Mouse (Mus musculus) layer of hippocampus, adult 18-20 months (tissue): ENCODE results near the gene Gid8. TPM values are rescaled to one million over a fixed set of nuclear protein-coding genes. Genes with fewer than 3 reads are reported as not detected.
"Not testable (repeated sequence)": the region's sequence is repeated elsewhere in the genome, so short reads cannot be mapped to it uniquely, and the experiment has no call there.

Experiments
- DNase-seq, 2 experiments: peaks; one replicate each; pipeline ENCODE4 v3.0.0; 2022; ENCODE audit warnings: low spot score in 2 of 2
- total RNA-seq, 2 experiments: library from RNA; stranded (reverse); gene quantifications; 2 replicates each; pipeline ENCODE4 v1.2.3; 2021

Gid8 gene
- total RNA-seq, 2 experiments from 2014 or later: 58.6 to 61.5 TPM

DNA sequence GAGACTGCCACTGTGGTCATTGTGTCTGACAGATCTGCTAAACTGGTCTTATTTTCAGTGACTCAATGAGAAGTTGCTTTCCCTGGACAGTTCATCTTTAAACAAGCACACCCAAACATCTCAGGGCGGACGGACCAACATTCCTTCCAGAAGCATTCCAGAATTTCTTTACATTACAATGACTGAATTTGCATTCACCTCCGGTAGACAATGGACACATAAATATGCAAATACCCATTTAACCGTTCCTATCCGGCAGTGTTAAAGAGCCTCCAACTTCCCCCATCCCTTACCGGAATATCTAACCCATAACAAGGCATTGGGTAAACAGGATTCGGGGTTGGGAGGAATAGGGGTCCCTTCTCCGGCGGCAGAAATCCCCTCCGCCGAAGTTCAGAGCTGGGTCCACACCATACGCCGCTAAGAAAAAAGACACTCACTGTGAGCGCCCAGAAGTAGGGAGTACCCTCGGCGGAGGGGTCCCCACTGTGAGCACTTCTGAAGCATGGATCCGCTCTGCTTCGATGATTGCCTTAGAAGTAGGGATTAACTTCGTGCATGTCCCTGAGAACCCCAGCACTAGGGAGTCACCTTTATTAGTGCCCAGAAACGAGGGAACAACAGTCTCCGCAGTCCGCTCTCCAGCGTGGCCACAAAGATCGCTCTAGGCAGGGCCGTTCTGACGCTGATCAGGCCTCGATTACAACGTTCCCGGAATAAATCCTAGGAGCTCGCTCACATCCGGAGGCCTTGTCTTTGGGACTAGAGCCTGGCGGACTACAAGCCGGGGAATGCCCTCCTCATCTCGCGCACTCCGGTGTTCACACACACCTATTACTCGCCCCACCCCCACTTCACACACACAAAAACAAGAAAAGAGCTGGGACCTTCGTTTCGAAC is 644 bp upstream of the Gid8 start:
- DNase-seq: no peak

DNA sequence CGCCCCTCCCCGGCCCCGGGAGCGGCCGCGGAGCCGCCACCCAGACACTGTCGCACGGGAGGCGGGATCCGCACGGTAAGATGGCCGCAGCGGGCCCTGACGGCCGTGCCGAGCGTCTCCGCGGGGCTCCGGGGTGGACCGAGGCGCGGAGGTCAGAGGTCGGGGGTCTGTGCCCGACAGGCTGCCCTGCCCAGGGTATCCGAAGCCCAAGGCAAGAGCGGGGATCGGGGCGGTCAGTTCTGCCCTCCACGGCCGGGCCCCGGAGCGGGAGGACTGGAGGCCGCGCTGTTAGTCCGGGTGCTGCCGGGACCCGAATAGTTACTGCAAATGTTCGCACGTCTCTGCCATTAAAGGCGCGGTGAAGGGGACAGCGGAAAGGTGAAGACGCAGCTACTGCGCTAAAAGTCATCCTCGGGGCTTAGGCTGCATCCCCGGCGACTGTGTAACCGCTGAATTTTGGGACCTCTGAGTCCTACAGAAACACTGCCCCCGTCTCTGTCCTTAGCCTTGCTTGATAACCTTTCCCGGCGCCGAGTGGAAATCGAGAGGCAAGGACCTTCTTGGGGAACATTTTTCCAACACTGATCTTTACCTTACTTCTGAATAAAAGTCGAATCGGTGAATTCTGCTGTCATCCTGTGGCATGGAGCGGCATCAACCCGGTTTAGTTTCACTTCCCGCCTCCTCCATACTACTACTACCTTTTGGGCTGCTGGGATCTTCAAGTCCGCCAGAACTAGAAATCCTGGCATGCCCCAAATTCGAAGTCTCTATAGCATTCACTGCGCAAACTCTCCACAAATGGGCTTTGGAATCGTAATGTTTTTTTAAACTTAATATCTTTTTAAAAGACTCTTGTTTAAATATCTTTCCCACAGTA is 599 bp downstream of the Gid8 start:
- DNase-seq: no peak

DNA sequence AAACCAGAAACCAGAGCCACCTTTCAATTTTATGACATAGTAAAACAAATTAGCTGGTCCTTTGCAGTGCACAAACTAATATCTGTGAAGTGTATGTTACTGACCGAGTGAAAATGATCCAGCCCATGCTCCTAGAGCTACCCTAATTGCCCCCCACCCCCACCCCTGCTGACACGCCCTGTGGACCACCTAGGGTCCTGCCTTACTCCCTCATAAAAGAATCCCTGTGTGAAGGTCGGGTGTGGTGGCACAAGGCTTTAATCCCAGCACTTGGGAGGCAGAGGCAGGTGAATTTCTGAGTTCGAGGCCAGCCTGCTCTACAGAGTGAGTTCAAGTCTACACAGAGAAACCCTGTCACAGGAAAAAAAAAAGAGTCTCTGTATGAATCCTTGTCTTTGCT is 1.6 kb downstream of the Gid8 start:
- DNase-seq: no peak

DNA sequence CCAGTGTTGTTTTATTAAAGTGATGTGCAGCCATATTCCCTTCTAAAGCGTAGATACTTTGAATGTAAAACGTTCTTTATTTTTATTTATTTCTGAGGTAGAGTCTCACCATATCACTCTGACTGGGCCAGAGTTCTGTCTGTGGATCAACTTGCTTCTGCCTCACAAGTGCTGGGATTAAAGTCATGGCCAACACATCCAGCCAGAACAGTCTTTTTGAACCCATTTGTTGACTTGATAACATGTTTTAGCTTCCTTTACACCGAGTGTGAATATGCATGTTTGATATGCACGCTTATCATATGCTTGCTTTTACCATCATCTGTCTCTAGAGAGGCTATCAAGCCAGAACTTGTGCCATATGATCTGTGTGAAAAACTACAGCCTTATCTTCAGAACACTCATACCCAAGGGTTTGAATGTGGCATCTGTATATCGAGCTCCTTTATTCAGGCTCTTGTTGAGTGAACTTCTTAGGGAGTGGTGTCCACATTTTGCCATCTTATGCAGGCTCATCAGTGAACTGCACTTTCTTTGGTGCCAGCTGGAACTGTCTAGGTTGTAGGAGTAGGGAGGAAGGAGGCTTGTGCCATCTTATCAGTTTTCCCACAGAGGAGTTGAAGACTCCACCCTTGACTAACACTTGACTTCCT is 2.2 kb downstream of the Gid8 start:
- no peak for DNase-seq

DNA sequence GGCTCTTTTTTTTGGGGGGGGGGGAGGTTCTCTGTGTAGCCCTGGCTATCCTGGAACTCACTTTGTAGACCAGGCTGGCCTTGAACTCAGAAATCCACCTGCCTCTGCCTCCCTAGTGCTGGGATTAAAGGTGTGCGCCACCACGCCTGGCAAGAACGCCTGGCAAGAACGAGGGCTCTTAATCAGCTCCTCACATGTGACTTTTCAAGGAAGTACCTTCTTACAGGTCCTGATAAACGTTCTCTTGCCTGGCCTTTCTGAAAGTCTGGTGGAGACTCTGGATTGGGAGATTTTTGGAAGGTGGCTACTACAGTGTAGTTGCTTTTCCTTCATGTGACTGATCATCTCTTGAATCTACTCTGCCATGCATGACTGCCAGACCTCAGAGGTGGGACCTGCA is 12.8 kb downstream of the Gid8 start:
- DNase-seq: not testable (repeated sequence)

DNA sequence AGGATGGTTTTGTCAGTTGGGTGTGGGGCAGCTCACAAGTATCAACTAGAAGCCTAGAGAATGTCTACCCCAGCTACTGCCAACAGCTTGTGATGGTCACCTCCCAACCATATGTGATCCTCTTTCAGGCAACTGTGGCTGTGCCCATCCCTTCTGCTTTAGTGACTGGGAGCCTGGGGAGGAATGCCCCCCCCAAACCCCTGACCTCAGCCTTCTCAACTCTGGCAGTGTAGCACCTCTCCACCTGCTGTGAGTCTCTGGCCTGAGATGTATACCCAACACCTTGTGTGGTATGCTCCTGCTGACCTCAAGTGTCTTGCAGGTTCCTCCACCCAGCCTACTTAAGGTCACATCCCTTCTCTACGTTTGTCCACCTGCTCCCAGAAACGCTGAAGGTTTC is 13.9 kb downstream of the Gid8 start:
- DNase-seq: no peak

DNA sequence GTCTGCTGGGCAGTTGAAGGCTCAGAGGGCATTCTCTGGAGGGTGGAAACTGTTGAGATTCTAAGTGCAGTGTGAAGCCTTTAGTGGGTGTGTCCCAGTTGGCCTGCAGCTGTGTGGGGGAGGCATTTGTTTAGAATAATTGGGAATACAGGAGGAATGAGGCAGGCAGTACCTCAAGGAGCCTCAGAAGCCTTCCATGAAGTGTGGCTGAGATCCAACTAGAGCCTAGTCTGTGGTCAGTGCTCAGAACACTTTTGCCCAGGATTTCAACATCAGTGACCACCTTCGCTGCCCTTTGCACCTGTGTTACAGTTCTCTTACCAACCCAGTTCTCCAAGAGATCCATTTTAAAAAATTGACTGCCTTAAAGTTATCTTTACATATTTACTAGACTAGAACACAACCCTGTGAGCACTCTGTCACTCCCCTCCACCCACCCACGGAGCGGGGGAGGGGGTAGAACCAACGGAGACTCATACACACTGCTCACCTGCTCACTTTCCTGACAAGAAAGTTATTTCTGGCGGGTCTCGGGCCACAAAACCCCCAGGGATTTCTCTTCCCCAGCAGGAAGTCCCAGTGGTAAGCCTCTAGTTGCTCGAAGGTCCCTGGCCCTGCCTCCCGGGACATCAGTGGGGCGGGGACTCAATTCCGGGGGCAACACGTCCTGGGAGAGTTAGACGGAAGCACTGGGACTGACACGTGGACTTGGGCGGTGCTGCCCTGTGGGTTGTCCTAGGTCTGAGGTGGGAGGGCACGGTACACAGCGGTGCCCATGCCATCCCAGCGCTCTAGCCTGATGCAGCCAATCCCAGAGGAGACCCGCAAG is 14.9 kb downstream of the Gid8 start, which contains the start of gene Slc17a9:
Gene Slc17a9, plus strand, starts transcription at position 679 of the 829 bp plus-strand sequence.
- DNase-seq: no peak

DNA sequence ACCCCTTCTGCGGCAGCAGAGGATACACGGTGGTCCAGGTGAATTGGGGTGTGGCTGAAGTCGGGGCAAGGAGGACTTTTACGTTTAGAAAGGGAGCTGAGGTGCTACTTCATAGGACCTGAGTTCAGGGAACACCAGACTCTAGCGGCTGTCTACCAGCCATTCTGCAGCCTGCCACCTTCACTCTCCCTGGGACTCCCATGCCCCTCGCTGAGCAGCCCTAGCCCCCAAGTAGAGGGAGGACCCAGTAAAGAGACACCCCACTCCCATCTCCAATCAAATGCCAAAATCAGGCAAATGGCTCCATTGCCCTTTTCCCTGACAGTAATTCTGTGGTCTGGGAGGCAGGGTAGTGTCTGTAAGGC is 15.5 kb downstream of the Gid8 start:
- DNase-seq: no peak

DNA sequence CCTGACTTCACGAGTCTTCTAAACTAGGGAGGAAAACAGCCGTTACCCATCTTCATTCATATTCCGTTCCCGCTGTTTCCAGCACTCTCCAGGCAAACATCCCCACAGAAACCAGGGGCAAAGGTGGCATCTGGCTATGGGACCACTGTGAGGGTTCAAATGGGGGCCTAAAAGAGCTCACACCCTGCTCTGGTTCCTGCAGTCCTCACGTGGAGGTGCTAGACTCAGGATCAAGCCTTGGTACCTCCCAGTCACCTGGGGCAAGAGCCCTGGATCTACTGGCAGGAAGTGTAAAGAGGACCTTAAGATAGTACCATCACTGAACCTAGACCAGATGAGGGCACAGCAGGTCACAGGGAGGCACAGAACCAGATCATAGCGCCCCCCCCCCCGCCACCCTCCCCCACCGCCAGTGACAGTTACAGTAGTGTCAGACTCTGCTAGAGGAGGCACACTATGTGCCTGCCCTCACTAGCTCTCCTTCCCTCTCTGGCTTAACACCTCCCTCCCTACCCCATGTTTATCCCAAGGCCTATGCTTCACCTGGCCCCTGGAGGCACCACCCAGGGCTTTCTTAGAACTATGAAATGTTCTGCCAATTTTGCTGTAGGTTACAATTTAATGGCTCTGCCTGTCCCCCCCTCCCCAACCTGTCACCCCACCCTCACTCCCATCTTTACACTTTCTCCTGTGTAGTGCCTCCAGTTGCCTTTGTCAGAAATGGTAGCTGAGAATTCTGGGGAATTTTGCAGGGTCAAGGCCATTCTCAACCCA is 16.1 kb downstream of the Gid8 start:
- DNase-seq: no peak

DNA sequence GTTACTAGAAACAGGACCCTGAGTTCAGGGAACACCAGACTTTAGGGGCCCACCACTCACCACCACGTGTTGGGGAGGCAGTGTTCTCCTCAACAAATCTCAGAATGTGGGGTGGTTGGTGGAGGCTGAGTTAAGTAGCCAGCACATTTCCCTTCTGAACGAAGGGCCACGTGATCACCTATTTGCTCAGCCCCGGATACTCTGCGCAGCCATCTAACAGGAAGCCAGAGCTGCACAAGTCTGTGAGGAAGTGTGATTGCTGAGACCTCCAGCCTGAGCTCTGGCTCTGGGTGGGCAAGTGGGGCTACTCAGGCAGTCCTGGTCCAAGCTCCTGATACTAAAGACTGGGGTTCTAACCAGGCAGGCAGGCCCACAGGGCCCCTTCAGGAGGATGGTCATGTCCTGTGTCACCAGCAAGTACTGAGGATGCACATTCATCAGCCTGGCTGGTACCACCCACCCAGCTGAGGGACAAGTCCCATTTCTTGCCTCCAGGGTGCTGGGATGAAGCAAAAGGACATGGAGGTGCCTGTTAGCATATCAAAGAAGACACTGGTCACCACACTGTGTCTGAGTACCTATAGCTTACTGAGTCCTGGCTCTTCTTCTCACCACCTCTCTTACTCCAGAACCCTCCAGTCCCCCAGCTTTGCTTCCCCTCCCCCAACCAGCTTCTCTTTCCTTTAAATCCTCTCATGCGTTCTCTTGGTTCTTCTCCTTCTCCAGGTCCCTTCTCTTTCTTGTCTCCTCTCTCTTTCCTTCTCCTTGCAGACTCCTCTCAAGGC is 16.9 kb downstream of the Gid8 start:
- DNase-seq: no peak

DNA sequence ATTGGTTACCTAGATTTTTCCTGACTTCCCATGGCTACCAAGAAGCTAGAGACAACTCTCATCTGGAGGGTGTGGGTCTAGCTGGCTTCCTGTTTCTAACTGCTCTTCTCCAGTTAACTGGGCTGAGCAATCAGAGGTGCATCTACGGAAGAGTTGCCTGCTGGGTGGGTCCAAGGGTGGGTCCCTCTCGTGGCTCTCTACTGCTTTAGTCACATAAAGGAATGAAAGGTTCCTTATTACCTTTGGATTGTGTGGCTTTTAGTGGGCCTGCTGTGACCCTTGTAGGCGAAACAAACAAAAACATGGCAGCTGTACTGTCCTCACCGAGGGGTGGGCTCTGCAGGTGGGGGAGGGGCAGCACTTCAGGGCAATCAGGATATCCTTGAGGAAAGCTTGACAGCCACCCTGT is 17.7 kb downstream of the Gid8 start:
- no peak for DNase-seq

DNA sequence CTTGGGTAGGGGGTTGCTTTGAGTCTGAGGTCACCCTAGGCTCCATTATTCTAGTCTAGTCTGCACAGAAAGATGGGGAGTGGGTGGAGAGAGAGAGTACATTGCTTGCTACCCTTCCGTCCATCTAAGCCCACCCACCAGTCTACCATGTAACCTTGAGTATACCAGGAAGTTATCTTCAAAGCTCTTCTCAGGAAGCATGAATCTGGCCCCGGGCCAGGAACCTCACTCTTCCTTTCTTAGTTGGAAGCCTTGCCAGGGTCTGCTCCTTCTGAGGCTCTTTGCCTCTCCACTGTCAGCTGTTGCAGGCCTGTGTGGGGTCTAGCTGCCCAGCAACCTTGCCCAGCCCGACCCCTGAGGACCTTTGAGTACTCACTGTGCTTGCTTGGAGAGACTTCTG is 21.1 kb downstream of the Gid8 start:
- no peak for DNase-seq

DNA sequence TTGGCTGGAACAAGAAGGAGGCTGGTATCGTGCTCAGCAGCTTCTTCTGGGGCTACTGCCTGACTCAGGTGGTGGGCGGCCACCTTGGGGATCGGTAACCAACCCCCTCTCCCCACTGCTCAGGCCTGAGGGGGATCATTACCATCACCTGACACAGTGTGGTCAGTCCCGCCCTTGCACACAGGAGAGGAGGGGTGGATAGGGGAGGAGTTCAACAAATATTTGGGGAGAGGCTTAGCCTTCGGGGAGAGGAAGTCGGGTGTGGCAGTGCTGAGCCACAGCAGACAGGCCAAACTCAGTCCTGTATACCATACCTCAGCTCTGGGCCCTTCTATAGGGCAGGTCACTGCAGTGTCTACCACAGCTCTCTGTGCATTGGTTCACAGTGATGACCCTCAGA is 22.1 kb downstream of the Gid8 start:
- DNase-seq: no peak

DNA sequence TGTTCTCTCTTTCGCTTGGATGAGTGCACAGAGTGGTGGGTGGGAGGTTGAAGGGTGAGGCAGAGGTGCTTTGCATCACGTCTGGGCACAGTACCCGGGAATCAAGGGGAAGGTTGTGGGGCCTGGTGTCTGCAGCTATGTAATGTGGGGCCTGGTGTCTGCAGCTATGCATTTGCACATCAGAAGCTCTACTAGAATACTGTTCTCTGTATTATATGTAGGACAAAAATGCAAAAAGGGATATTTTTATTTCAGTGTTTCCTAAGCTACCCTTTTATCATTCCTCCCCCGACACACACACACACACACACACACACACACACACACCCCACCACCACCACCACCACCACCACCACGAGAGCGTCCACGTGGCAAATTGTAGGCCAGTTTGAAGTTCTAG is 25.3 kb downstream of the Gid8 start:
- no peak for DNase-seq

DNA sequence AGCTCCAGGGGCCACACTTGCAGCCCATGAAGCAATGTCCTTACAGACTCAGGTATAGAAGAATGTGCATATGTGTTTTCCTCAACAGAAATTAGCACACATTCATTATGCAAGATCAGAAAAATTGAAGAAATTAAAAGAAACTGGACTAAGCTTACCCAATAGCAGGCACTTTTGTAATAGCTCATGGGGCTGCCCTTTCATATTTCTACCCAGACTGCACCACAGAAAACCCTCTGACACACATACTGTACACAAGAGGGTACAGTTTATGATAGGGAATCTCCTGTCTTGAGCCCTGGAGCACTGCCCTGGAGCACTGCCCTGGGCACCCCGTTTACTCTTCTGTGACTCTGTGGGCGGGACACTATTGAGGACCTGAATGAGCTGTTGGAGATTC is 28.1 kb downstream of the Gid8 start:
- DNase-seq: no peak

DNA sequence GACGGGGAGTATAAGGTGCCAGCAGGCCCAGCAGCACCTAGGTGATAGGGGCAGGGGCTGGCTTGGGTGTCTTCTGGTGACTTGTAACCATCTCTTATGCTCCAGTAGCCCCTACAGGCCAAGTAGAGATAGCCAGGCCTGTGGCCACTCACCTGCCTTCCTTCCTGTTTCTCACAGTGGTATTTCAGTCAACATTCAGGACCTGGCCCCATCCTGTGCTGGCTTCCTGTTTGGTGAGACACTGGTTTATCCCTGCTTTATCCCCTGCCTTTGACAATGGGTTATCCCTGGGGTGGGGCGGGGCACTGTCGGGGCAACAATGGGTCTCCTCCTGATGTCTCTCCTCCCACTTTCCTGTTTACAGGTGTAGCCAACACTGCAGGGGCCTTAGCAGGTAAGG is 30.4 kb downstream of the Gid8 start:
- no peak for DNase-seq

DNA sequence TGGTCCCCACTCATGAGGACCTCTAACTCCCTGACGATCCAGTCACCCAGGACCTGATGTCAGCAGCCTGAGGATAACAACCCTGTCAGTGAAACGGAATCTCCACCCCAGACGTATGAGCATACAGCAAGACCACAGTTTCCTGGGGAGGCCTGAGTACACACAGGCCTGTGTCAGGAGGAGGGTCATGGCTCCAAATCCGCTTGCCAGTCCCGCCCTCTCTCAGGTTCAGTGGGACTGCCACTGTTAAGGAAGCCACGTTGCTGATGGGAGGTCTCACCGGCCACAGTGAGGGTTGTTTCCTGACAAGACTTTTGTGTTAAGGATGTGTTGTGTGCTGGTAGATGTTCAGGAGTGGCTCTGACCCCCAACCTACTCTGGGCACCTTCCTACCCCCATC is 31.5 kb downstream of the Gid8 start:
- no peak for DNase-seq

DNA sequence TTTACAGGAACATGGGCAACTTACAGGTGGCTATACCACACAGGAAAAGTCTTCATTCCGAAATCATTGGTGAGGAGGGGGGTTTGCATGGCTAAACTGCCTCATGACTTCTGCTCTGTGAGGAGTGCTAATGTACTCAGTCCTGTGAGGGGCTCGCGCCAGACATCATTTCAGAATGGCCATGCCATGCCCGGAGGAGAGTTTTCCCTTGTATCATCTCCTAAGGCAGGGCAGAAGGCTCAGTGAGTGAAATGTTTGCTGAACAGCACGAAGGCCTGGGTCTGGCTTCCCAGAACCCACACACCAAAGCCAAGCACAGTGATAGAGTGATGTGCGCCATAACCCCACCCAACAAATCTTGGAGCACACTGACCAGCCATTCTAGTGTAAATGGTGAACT is 32.9 kb downstream of the Gid8 start:
- DNase-seq: no peak

DNA sequence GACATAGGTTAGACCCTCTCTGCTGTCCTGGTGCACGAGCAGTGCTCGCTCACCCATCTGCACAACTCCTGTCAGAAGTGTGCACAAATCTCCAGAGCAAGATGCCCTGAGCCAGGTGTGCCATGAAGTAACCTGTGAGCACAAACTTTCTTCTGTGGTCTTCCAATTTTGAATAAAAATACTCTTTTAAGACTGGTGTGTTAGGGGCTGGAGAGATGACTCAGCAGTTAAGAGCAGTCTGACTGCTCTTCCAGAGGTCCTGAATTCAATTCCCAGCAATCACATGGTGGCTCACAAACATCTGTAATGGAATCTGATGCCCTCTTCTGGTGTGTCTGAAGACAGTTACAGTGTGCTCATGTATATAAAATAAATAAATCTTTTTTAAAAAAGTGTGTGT is 33.4 kb downstream of the Gid8 start:
- no peak for DNase-seq
